ENCODE assay signal across 12 mouse cellular contexts in genomic region chr8:103442420-103443125, GRCm38 (mm10).
DNase-seq lines count a peak whose midpoint lies in the region; ATAC-seq and TF ChIP-seq lines count a peak whose summit lies in the region.
"Had no signal": no experiment of that assay in that cellular context is flagged by ENCODE, and none has a peak within 500 bp of the region (broad histone marks: within the 10 kb centered on the region; RNA-seq: fewer than 3 reads in every experiment).

No protein-coding gene starts in this region.

- no peaks in the 10 kb centered on the region for H3K4me1 ChIP-seq in heart, postnatal 0 days (ENCODE audit: control insufficient read depth, insufficient read depth)
- peaks cover 27% of the 10 kb centered on the region for H3K4me1 ChIP-seq in heart, embryonic 12.5 days (replicated peaks)
- H3K4me1 ChIP-seq in midbrain, embryonic 12.5 days: peaks cover 10% of the 10 kb centered on the region; the same call in 1 of the 2 replicates
- 0 out of 2 replicates have a peak, but pooled peaks cover 3% of the 10 kb centered on the region for H3K4me1 ChIP-seq in midbrain, embryonic 16.5 days (ENCODE audit: control insufficient read depth, insufficient read depth, low read length)
- peaks cover 19% of the 10 kb centered on the region for H3K4me1 ChIP-seq in limb, embryonic 10.5 days
- H3K4me1 ChIP-seq in kidney, embryonic 16.5 days (ENCODE audit: insufficient read depth, low read length): no peaks in the 10 kb centered on the region
- H3K4me1 ChIP-seq: liver, embryonic 13.5 days had no signal

- no peak overlapping the region for H3K4me3 ChIP-seq in heart, postnatal 0 days (ENCODE audit: low read depth, low read length)
- H3K4me3 ChIP-seq in heart, embryonic 12.5 days: no peak overlapping the region
- no peak overlapping the region for H3K4me3 ChIP-seq in midbrain, embryonic 12.5 days
- no peak overlapping the region for H3K4me3 ChIP-seq in midbrain, embryonic 16.5 days (ENCODE audit: low read depth, low read length)
- H3K4me3 ChIP-seq in limb, embryonic 10.5 days: no peak overlapping the region
- H3K4me3 ChIP-seq in gastrocnemius, adult 2 months: no peak overlapping the region
- H3K4me3 ChIP-seq in kidney, embryonic 16.5 days (ENCODE audit: low read length): no peak overlapping the region
- H3K4me3 ChIP-seq: liver, embryonic 13.5 days had no signal

- intact Hi-C loops in gastrocnemius, adult 2 months (cut with DNase I): no loop called here

- no peaks in the 10 kb centered on the region for H3K9me3 ChIP-seq in heart, postnatal 0 days (replicated peaks; ENCODE audit: control insufficient read depth, low read length)
- H3K9me3 ChIP-seq in heart, embryonic 12.5 days (replicated peaks): no peaks in the 10 kb centered on the region
- no peaks in the 10 kb centered on the region for H3K9me3 ChIP-seq in midbrain, embryonic 12.5 days
- no peaks in the 10 kb centered on the region for H3K9me3 ChIP-seq in midbrain, embryonic 16.5 days (replicated peaks; ENCODE audit: control insufficient read depth, low read length, poor library complexity, severe bottlenecking)
- no peaks in the 10 kb centered on the region for H3K9me3 ChIP-seq in limb, embryonic 10.5 days (replicated peaks)
- no peaks in the 10 kb centered on the region for H3K9me3 ChIP-seq in kidney, embryonic 16.5 days (ENCODE audit: low read length)
- H3K9me3 ChIP-seq: liver, embryonic 13.5 days had no signal

- TF ChIP-seq CTCF in heart, postnatal 0 days (IDR thresholded peaks at IDR 0.05; ENCODE audit: low read depth): no peak
- TF ChIP-seq CTCF in gastrocnemius, adult 2 months (IDR thresholded peaks at IDR 0.05): no peak

- H3K9ac ChIP-seq in heart, postnatal 0 days (replicated peaks; ENCODE audit: low read depth, low read length): no peak overlapping the region
- H3K9ac ChIP-seq in heart, embryonic 12.5 days: no peak overlapping the region
- H3K9ac ChIP-seq in midbrain, embryonic 12.5 days (replicated peaks): no peak overlapping the region
- no peak overlapping the region for H3K9ac ChIP-seq in midbrain, embryonic 16.5 days (ENCODE audit: low read depth, low read length)
- no peak overlapping the region for H3K9ac ChIP-seq in kidney, embryonic 16.5 days (replicated peaks; ENCODE audit: low read length)
- H3K9ac ChIP-seq: liver, embryonic 13.5 days had no signal

- no peaks in the 10 kb centered on the region for H3K27me3 ChIP-seq in heart, postnatal 0 days (ENCODE audit: control insufficient read depth, insufficient read depth, low read length)
- no peaks in the 10 kb centered on the region for H3K27me3 ChIP-seq in heart, embryonic 12.5 days (replicated peaks)
- H3K27me3 ChIP-seq in midbrain, embryonic 12.5 days: peaks cover 27% of the 10 kb centered on the region
- H3K27me3 ChIP-seq in midbrain, embryonic 16.5 days (ENCODE audit: control insufficient read depth, insufficient read depth, low read depth, low read length): no peaks in the 10 kb centered on the region
- no peaks in the 10 kb centered on the region for H3K27me3 ChIP-seq in limb, embryonic 10.5 days (ENCODE audit: low read depth, poor library complexity, severe bottlenecking)
- no peaks in the 10 kb centered on the region for H3K27me3 ChIP-seq in kidney, embryonic 16.5 days (ENCODE audit: insufficient read depth, low read length)
- H3K27me3 ChIP-seq: liver, embryonic 13.5 days; Patski had no signal

- H3K4me2 ChIP-seq in heart, postnatal 0 days (ENCODE audit: low read depth, low read length): no peak overlapping the region
- no peak overlapping the region for H3K4me2 ChIP-seq in heart, embryonic 12.5 days
- H3K4me2 ChIP-seq in midbrain, embryonic 12.5 days (replicated peaks): no peak overlapping the region
- H3K4me2 ChIP-seq in midbrain, embryonic 16.5 days (ENCODE audit: low read length): no peak overlapping the region
- H3K4me2 ChIP-seq in kidney, embryonic 16.5 days (replicated peaks; ENCODE audit: low read depth, low read length): no peak overlapping the region
- H3K4me2 ChIP-seq: liver, embryonic 13.5 days had no signal

- DNase-seq in heart, postnatal 0 days (ENCODE audit: low spot score): peak; percentile 28
- DNase-seq in limb, embryonic 10.5 days (ENCODE audit: low spot score): peak; percentile 34
- peak; percentile 47 for DNase-seq in retina, embryonic 14.5 days (ENCODE audit: low spot score)
- DNase-seq in gastrocnemius, adult 2 months: no peak
- DNase-seq: cerebellum, postnatal 36 days; liver, embryonic 13.5 days had no signal

- no peaks in the 10 kb centered on the region for H3K36me3 ChIP-seq in heart, postnatal 0 days (replicated peaks; ENCODE audit: control insufficient read depth, insufficient read depth, low read length)
- no peaks in the 10 kb centered on the region for H3K36me3 ChIP-seq in heart, embryonic 12.5 days
- H3K36me3 ChIP-seq in midbrain, embryonic 12.5 days: no peaks in the 10 kb centered on the region
- no peaks in the 10 kb centered on the region for H3K36me3 ChIP-seq in midbrain, embryonic 16.5 days (ENCODE audit: control insufficient read depth, insufficient read depth, low read length)
- H3K36me3 ChIP-seq in limb, embryonic 10.5 days: no peaks in the 10 kb centered on the region
- no peaks in the 10 kb centered on the region for H3K36me3 ChIP-seq in kidney, embryonic 16.5 days (ENCODE audit: insufficient read depth, low read length)
- H3K36me3 ChIP-seq: liver, embryonic 13.5 days had no signal

- H3K27ac ChIP-seq in heart, postnatal 0 days (ENCODE audit: low read depth): no peak overlapping the region
- no peak overlapping the region for H3K27ac ChIP-seq in heart, embryonic 12.5 days (ENCODE audit: poor library complexity, severe bottlenecking)
- no peak overlapping the region for H3K27ac ChIP-seq in midbrain, embryonic 12.5 days (replicated peaks)
- H3K27ac ChIP-seq in midbrain, embryonic 16.5 days (ENCODE audit: low read length): no peak overlapping the region
- peak overlapping the region; percentile 69 for H3K27ac ChIP-seq in limb, embryonic 10.5 days
- no peak overlapping the region for H3K27ac ChIP-seq in gastrocnemius, adult 2 months
- no peak overlapping the region for H3K27ac ChIP-seq in kidney, embryonic 16.5 days (ENCODE audit: low read length)
- H3K27ac ChIP-seq: liver, embryonic 13.5 days had no signal

- WGBS in heart, postnatal 0 days: 30% methylated on average over 6 of the region's 6 CpGs
- WGBS in heart, embryonic 12.5 days: 23% methylated on average over 6 of the region's 6 CpGs
- WGBS in midbrain, embryonic 12.5 days: 9% methylated on average over 6 of the region's 6 CpGs
- WGBS in midbrain, embryonic 16.5 days: 9% methylated on average over 6 of the region's 6 CpGs
- WGBS in limb, embryonic 10.5 days: 22% methylated on average over 6 of the region's 6 CpGs
- 31% methylated on average over 6 of the region's 6 CpGs for WGBS in kidney, embryonic 16.5 days

- peak; percentile 53; the same call in 1 of the 2 replicates for ATAC-seq in heart, postnatal 0 days (ENCODE audit: insufficient read depth, low read depth)
- ATAC-seq in heart, embryonic 12.5 days (ENCODE audit: insufficient number of reproducible peaks, low FRiP score): no peak
- ATAC-seq in midbrain, embryonic 12.5 days (ENCODE audit: low FRiP score, low read depth): peak; percentile 73
- no peak for ATAC-seq in midbrain, embryonic 16.5 days
- no peak for ATAC-seq in kidney, embryonic 16.5 days (ENCODE audit: low FRiP score, low TSS enrichment)
- ATAC-seq: inflammation-experienced regulatory T-cells, adult 6 months; Patski had no signal

- no peak for TF ChIP-seq EP300 in heart, postnatal 0 days (IDR thresholded peaks at IDR 0.05; ENCODE audit: low read depth)

Comparison
In these comparisons a context has a peak if more than half of its experiments do, and no peak if none do; other contexts are left out.
1. ATAC-seq: peak in heart, postnatal 0 days (single experiment) and midbrain, embryonic 12.5 days (single experiment); none in heart, embryonic 12.5 days (single experiment), midbrain, embryonic 16.5 days (single experiment) and kidney, embryonic 16.5 days (single experiment).